Mouse (Mus musculus) layer of hippocampus, adult 9-11 months (tissue): ENCODE data around the gene Dcst1.

Source experiments
- DNase-seq: peaks from one replicate; pipeline ENCODE4 v3.0.0; 2022

Gene Dcst1

DNA sequence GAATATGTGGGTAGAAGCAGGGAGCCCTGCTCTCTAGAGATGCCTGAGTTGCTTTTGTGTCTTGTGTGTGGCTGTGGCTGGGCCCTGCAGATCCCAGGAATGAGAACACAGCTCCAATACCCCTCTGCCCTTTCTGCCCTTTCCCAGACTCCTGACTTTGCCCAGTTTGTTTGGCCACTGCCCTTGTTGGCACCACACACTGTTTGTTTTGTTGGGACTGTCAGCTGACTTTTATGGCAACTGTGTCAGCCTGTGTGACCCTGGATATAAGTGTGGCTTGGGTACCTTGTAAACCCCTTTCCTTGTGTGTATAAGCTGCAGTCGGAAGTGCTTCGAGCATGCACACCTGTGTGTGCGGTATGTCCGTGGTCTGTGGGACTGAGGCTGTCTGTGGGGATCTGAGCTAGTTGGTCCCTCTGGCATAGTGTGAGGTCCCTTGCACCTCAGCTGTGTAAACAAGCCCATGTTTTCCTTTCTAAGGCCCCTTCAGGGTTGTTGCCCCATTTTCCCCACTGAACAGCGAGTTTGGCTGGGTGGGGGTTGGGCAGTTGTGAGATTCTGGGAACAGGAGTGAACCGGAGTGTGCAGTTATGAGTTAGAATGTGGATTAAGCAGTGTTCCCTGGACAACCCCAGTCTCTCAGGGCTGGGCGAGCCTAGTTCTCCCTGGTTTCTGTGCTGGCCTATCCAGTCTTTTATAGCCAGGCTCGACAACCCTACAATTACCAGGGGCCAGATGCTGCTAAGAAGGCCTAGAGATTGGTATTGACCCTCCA lies 59.3 kb downstream of the Dcst1 start:
- no peak for DNase-seq

DNA sequence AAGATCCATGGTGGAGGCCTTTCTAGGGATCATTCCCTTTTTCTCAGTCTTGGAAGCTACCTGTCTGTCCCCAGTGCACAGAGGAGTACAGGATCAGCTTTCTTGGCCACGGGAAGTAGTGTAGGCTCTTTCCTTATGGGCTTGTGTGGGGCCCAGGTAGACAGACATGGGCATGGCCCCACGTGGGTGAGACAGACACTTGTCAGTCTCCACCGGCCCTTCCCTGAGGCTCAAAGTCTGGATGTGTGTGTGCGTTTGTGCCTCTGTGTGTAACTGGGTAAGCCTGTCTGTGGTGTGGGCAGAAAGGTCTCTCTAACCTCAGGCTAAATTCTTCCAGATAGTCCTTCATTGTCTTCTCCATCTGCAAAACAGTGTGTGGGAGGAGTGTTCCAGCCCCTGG lies 59.9 kb downstream of the Dcst1 start:
- DNase-seq, result no peak

DNA sequence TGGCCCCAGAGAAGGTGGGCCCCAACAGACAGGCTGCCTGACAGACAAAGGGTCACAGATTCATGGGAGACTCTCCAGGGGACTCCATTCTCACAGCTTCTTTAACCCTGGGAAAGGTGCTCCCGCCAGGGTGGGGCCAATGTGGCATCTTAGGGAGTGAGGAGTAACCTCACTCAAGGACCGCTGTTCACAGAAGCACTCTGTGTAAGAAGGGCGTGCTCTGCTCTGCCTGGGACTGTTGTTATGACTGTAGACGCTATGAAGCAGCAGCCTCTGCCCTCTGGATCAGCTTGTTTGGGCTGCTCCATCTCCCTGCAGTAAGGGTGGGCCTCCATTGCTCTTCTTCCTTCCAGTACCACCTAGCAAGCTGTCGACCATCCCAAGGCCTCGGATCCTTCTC lies 60.6 kb downstream of the Dcst1 start:
- DNase-seq, result no peak

DNA sequence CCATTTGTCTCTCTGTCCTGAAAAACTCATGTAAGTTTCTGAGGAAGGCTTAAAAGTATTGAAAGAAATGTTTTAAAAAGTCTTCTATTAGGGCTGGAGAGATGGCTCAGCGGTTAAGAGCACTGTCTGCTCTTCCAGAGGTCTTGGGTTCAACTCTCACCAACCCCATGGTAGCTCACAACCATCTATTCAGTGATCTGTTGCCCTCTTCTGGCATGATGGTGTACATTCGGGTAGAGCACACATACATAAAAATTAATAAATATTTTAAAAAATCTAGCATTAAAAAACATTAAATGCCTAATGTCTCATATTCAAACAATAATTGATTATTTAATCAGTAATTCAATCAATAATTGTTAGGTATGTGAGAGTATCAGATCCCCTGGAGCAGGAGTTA lies 64.5 kb downstream of the Dcst1 start:
- no peak for DNase-seq
